Mouse (Mus musculus) retina, embryonic 14.5 days (tissue): ENCODE measurements around the gene Hsd17b13.

Experiments
- DNase-seq: peaks from one replicate; pipeline ENCODE4 v3.0.0-alpha.2; 2015; ENCODE audit warnings: low spot score

Hsd17b13 gene

DNA sequence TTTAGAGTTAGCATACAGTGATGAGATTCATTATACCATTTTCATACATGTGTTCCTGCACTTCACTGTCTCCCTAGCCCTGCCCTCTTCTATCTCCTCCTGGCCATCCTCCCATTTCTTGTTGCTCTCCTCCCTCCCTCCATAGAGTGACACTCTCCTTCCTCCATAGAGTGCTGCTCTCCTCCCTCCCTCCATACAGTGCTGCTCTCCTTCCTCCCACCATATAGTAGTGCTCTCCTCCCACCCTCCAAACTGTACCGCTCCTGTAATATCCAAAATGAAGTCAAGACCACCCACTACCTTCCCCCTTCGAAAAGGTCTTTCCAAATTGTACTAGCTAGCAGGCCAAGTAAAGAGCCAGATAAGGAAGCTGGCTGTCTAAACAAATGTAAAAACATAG, 53.5 kb downstream of the Hsd17b13 start:
- DNase-seq: no peak

DNA sequence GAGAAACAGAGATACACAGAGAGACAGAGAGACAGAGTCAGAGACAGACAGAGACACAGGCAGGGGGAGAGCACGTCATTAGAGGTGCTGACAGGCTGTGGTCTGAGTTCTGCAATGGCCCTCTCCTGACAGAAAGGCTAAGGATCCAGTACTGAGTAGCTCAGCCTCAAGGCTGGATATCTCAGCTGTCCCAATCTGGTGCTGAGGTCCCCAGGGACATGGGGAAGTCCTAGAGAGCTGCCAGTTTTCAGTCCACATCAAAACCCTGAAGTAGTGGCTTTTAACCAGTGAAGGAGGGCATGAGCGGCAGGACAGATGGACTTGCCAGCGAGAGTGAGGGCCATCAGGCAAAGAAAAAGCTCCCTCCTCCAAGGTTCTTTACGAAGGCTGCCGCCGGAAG, 54.1 kb downstream of the Hsd17b13 start:
- no peak for DNase-seq

DNA sequence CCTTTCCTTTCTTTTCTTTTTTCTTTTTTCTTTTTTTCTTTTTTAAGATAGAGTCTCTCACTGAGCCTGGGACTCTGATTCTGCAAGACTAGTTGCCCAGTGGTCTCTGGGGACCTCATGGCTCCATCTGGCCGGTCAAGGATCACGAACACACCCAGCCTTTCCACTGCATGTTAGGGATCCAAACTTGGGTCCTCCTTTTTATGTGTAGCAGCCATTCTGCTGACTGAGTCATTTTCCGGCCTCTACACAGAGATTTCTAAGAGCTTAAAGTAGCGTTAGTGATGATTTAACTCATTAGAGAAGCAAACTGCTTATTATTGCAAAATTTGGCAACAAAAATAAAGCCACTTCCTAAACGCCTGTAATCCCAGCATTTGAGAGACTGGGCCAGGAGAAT, 54.8 kb downstream of the Hsd17b13 start:
- DNase-seq: no peak

DNA sequence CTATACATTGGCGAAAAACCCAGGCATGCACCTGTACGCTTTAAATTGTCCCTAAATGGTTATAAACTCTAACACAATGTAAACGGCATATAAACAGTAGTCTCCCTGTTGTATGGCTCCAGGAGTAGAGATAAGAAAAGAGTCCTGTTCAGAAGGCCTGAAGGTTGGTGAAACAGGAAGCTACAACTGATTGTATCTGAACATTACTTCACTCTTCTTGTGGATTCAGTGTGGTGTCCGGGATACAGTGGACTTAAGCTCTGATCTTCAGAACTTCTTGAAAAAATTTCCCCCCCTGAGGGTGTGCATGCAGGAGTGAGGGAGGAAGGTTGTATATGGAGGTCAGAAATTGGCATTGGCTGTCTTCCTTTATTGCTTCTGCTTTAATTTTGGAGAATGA, 57.7 kb downstream of the Hsd17b13 start:
- DNase-seq: no peak

DNA sequence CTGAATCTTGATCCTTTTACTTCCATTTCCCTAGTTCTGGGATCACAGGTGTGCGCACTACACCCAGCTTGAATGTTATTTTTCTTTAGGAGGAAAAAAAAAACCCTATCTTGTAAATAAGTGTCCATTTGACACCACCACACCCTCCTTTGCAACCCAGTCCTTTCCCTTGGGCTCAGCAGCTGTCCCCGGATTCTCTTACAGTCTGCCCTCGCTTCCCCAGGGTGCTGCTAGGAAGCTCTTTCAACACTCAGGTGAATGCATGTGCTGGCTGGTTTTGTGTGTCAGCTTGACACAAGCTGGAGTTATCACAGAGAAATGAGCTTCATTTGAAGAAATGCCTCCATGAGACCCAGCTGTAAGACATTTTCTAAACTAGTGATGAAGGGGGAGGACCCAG, 59.0 kb downstream of the Hsd17b13 start:
- DNase-seq: no peak

DNA sequence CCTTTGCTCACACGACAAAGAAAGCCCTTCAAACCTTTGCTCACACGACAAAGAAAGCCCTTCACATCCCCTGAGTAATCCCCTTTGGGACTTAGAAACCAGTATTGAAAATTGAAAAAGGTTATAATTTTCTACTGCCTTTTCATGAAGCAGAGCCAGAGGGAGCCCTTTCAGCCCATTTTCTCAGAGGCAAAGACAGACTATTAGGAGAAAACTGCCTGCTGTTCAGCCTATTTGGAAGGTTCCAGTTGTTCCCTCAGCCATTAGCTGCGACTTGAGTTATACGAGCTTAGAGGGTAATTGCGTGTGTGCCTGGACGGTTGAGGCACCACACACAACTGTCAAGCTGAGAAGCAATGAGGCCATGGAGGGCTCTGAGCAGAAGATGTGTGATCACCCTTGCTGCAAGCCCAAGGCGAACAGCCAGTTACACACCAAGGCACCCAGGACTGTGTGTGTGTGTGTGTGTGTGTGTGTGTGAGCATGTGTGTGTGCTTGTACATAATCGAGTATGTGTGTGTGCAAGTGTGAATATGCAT, 59.8 kb downstream of the Hsd17b13 start:
- DNase-seq: no peak

DNA sequence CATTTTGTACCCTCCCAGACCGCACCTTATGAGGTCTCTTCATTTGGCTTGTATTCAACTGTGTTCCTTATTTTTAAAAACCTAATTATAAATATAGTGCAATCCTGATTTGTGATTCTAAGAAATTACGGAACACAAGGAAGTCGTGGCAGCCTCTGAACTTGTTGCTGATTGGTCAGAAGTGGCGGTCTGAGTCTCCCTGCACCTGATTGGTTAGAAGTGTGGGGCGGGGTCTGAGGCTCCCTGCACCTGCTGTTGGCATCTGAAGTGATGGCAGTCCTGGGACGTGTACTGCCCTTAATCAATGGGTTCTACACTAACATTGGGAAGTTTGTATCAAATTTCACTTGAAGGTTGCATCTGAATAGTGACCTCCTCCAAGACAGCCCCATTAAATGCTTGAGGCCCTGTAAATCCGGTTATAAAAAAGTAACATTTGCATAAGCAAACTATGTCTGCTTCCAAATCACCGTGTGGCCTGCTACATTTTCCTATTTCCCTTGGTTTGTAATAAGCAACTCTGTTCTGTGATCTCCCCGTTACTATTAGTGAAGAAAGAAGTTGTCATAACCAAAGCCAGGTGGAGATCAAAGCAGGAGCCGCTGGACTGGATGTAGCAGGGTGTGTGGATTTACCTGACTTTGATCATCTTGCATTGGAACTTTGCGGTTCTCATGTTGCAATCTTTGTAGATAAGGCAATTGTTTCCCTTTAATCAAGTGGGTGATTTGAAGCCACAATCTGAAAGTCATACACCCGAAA, 60.4 kb downstream of the Hsd17b13 start:
- DNase-seq: no peak

DNA sequence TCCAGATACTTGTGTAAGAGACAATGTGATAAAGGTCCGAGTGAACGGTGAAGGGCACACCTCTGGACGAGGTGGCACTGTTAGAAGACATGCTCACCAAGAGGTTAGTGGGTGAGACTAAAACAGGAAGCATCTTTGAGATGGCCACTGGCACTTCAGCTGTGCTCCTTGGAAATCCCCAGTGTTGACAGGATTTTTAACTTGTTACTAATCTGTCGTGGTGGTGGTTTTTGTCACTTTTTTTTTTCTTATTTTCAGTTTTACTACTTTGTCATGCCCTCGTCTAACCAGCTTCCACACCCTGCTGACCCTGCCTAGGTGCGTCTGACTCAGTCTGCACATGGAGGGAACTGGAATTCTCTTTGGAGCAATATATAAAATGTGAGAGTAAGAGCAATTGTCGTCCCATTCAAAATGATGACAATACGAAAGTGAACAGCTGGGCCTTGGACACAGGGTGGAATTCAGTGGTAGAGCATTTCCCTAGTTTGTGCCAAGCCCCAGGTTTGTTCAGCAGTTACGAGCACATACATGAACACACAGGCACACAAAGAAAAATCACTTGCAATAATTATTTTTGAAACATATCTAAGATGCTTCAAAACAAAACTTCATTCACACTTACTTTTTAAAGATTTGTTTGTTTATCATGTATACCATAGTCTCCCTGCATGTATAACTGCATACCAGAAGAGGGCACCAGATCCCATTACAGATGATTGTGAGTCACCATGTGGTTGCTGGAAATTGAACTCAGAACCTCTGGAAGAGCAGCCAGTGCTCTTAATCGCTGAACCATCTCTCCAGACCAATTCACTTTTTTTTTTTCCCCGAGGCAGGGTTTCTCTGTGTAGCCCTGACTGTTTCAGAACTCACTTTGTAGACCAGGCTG, 62.6 kb downstream of the Hsd17b13 start:
- no peak for DNase-seq

DNA sequence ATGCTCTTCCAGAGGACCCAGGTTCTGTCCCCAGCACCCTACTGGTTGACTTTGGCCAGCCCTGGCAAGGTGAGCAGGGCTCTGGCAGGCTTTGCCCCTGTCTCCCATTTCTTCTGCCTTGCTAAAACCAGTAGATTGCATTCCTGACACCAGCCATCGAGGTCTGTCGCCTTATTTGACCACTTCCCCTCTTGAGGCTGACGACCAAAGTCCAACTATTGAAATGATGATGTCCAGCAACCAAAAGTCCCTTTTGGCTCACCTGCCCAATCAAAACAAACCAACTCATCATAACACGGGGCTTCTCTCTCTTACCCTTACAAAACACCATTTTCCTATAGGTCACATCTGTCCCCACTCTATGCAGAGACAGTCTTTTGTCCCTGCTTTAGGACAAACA, 64.1 kb downstream of the Hsd17b13 start:
- DNase-seq: no peak

DNA sequence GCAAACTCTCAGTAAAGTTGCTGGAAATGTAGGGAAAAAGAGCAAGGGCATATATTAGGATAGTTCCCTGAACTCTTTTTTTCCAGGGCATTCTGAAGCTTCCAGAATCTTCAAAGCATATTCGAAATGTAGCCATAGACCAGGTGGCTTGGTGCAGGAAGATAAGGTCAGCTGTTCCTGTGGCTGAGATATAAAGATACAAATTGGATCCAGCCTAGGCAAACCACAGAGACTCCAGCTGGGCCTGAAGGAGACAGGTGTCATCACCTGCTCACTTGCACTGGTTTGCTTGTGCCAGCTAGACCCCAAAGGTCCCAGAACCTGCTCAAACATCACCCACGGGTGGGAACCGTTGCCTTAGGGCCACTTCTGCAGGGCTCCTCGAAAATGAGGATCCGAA, 65.7 kb downstream of the Hsd17b13 start:
- DNase-seq: no peak

DNA sequence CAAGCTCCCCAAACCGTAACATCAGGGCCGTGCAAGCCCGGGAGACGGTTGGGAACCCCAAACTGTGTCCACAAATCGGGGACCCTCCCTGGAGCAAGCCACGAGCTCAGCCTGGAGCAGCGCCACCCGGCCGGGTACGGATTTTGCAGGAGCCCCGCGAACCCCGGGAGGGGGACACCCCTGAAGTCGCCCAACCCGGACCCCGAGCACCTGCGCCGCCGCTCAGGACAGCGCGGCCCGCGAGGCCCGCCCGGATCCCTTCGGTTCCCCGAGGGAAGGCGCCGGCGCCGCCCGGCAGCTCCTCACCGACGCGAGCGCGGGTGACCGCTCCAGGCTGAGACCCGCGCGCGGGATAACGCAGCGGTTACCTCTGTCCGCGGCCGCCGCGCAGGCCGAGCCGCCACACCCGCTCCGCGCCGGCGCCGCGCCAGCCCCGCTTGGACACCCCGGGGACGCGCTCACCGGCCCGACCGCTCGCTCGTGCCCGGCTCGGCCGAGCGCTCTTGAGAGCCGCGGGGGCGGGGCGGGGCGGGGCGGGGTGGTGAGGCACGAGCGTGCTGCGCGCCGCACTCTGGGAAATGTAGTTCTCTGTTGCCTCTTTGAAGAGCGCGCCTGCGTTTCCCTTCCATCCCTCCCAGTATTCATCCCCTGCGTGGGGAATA, 66.3 kb downstream of the Hsd17b13 start, which contains the start of gene Klhl8:
Klhl8 (minus strand) TSS at position 512 of the 662 bp plus-strand sequence.
- peak; percentile 90 for DNase-seq

DNA sequence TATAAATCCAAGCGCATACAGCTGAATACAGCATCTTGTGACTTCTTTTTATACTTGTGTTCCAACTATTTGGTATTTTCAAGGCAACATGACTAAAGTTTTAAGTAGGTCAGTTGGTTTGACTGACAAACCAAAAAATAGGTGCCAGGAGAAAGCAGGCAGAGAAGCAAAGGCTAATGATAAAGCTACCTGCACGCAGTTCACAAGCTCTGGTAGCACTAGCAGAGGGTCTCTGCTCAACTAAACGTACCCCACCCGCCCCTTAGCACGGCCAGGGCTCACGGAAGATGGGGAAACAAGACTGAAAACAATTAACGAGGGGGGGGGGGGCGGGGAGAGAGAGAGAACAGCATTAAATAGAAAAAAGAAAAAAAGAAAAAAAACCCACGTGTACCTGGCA, 67.1 kb downstream of the Hsd17b13 start:
- no peak for DNase-seq

DNA sequence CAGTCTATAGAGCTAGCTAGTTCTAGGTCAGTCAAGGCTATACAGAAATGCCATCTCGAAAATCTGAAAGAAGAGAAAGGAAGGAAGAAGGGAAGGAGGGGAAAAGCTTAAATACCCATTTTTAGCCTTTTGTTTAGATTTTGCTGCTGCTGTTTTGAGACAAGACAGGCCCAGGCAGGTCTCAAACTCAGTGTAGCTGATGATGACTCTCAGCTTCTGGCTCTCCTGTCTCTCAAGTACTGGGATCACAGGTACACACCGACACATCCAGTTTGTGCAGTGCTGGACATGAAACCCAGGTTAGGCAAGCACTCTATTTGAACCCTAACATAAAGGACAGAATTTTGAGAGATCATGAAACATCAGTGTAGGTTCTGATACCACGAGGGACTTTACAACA, 67.7 kb downstream of the Hsd17b13 start:
- DNase-seq: no peak

DNA sequence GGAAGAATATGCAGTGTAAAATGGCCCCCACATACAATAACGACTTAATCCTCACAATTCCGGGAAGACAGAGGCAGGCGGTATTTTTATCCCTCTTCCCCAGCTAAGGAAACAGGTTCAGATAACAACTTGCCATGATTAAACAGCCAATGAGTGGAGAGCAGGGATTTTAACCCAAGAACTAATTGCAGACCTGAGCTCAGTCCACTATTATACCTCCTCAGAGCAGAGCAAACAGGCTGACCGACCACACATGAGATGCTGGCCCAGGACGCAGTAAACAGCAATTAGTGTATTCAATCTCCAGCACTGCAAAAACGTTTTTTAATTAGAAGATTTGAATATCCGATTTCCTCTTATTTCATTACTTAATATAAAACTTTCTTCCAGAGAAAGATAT, 68.4 kb downstream of the Hsd17b13 start:
- no peak for DNase-seq

DNA sequence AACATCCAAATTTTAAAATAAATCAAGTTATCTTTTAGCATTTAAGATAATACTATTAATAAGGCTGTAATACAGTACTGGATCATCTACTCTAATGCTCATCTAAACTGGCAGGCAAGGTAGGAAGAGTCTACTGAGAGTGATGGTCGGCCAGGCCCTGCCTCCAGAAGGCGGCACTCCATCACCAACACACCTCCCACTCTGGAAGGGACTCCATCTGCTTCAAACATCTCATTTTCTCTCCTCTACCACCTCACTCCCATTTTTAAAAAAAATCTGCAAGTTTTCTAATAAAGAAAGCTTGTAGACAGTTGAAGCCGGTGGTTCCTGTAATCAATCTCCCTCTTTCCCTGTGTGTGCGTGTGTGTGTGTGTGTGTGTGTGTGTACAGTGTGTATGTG, 69.4 kb downstream of the Hsd17b13 start:
- DNase-seq: no peak

DNA sequence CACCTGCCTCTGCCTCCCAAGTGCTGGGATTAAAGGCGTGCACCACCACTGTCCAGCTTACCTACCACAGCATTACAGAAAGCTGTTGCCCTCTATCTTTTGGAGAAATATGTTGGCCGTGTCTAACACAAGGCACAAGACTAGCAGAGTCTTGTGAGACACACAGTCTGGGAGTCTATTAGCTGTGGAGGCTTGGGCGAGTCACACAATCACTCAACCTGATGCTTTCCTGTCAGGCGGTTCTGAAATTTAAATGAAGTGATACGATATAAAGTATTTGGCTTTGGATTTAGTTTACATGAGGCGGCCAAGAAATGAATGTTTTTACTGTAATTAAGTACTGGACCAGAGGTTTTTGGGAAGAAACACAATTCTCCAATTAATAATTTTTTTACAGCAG, 71.0 kb downstream of the Hsd17b13 start:
- no peak for DNase-seq
